Mouse (Mus musculus) adrenal gland, postnatal 14 days (tissue): Measurements from ENCODE around the gene Ccdc167. TPM values are rescaled to one million over a fixed set of nuclear protein-coding genes. Genes with fewer than 3 reads are reported as not detected.
A peak's percentile ranks its signal among the peaks of the same experiment; 100 is the strongest.
"Not testable (repeated sequence)": the region's sequence is repeated elsewhere in the genome, so short reads cannot be mapped to it uniquely, and the experiment has no call there.

Source experiments
- DNase-seq: peaks from one replicate; pipeline ENCODE4 v3.0.0; 2021; ENCODE audit warnings: mixed read lengths
- total RNA-seq: library from RNA; stranded (reverse); gene quantifications from 2 replicates; pipeline ENCODE4 v1.2.3, GENCODE M21; 2021

Ccdc167 gene
- total RNA-seq, 1 experiment from 2014 or later = 12.7 TPM

DNA sequence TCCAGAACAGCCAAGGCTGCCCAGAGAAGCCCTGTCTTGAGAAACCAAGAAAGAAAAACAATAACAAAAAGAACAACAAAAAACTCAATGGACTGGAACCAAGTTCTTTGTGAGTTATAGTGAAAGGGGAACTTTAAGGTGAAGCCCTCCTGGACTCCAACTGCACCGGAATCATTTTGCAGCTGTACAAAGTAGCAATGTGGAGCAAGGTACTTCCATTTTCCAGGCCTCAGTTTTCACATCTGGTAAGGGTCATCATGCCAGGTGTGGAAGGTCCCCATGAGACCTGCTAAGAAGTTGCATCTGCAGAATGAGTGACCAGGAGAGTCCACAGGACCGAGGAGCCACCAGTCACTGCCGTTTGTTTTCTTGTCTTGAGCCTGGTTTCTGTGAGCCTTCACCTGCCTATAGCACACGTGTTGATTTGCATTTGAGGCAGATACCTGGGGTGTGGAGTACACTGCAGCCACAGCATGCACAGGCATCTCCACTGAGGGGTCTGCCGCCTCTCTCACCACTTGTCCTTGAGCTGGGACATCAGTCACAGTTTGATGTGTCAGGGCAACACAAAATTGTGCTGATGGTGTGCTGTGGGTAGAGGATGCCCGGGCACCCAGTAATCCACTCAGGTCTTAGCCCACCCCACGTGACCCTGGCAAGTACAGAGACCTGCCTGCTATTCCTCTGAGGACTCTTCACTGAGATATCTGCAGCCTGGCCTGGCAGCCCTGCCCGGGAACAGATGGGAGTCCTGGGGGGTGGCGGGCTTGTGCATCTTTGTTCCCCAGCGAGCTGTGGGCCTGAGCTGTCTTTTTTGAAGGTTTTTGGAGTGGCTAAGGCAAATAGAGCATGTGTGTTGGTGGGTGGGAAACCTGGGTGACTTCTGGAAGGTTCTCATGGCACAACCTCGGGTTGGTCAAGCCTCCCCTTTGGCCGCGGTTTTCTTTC, 3.1 kb upstream of the Ccdc167 start:
- no peak for DNase-seq

DNA sequence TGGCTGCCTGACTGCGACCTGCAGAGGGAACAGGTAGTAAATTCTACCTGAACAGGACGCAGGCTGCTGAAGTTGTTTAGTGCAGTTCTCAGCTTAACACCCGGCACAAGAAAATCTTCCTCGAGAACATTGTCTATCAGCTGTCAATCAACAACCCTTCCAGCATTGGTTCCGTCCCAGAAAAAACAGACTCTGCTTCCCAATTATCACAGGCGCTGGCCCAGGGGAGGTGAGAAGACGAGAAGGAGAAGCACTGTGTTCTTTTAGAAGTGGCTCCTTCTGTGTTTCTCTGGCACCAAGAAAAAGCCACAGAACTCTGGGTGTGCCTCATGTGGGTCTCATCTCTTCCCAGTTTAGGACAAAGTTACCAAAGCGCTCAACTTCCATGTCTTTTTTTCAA, 1.8 kb upstream of the Ccdc167 start:
- DNase-seq = no peak

DNA sequence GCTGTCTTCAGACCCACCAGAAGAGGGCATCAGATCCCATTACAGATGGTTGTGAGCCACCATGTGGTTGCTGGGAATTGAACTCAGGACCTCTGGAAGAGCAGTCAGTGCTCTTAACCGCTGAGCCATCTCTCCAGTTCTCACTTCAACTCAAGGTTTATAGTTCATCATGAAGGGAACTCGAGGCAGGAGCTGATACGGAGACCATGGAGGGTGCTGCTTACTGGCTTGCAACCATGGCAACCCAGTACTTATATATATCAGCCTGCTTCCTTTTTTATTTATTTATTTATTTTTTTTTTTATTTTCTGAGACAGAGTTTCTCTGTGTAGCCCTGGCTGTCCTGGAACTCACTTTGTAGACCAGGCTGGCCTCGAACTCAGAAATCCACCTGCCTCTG, 3.1 kb downstream of the Ccdc167 start:
- not testable (repeated sequence) for DNase-seq

DNA sequence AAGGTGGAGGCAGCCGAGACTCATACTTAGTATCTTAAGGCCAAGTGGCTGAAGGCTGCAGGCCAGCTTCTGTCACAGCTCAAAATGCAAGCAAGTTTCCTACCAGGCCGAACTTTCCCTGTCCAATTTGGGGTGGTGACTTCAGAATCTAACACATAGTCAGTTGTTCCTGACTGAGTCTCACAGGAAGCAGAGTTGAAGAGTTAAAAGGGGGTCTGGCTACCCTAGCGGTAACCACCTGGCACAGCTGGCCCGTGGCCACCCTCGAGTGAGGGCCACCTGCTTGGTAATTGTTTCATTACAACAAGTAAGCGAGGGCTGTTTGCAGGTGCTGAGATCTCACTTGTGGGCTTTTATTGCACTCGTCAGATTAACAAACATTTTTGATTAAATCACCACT, 4.3 kb downstream of the Ccdc167 start:
- DNase-seq = no peak

DNA sequence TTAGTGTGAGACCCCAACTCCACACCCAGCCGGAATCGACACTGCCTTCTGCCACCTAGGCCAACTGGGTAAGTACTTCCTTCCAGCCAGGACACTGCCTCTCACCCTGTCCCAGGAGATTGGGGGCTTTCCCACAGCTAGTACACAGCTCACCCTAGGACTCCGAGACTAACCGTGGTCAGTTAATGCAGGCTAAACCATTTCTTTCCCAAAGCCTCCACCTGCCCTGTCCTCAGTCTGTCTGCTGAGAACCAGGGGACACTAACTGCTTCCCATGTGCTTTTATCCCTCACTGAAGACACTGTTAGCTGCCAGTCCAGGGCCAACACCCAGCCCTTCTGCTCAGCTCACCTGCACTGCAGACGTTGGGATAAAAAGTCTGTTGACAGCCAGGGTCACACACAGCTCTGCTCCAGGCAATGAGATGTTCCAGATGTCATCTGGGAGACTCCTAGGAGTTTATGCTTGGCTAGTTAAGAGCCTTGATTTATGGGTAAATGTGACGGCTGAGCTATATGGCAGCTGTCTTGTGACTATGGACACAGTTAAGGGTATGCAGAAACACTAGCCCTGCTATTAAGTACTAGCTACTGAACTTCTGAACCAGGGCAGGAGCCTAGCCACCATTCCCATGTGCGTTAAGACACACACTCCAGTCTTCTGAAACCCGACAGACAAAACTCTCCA, 5.0 kb downstream of the Ccdc167 start:
- DNase-seq = no peak

DNA sequence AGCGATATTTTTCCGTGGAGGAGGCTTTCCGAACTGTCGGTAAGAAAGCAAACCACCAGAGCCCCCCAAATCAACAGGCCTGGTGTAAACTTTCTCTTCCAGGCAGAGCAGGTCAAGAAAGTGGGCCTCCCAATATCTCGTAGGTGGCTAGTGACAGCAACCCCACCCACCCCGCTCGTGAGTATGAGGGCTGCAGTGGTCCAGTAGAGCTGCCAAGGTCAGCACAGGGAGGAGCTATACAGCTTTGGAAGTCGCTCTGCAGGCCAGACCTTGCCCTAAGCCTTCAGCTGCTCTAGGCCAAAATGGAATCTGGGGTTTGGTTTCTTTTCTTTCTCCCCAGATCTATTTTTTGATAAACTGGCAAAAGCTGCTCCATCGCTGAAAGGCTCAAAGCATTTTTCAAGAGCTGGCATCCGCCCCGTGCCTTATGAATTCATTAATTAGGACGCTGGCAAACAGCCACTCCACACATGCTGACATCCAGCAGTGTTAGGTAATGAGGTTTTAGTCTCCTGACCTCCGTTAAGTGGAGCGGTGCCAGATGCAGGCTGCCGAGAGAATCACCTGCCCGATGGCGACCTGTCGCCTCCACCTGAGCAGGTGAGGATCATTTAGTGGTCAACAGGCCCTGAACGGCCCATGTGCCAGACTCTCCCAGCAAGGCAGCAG, 5.6 kb downstream of the Ccdc167 start:
- peak; percentile 52 for DNase-seq

DNA sequence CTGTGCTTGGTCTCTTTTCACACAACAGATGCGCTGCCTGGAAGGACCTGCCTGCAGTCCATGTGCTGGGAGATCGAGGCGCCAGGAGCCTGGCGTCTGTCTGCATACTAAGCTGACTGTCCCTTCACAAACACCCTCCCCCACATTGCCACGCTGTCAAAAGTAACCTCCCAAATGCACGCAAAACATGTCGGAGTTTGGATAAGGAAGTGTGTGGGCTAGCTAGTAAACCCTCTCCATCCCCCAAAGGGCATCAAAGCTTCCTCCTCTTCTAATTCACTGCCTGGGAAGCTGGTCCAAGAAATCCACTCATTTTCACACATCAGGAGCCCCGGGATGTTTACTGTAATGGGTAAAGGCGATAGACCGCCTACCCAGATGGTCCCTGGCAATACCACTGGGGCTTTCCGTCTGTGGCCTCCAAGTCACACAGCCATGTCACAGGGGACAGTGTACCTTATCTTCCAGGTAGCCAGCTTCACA, 6.2 kb downstream of the Ccdc167 start:
- DNase-seq = no peak

DNA sequence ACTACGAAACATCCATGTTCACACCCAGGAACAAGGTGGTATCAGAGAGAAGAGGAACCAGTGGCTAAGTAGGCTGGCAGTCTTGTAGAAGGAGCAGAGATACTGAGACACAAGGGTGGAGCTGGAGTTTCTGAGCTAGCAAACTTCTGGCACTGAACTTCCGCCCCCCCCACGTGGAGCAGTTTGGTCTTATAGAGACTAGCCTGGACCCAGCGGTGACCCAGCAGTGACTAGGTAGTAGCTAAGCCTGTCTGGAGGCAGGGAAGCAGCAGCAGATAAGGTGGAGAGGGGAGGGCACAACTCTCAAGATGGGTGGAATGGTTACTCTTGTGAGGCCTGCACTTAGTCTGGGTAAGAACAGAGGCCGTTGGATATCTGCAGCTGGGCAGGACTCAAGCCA, 8.1 kb downstream of the Ccdc167 start:
- DNase-seq = no peak

DNA sequence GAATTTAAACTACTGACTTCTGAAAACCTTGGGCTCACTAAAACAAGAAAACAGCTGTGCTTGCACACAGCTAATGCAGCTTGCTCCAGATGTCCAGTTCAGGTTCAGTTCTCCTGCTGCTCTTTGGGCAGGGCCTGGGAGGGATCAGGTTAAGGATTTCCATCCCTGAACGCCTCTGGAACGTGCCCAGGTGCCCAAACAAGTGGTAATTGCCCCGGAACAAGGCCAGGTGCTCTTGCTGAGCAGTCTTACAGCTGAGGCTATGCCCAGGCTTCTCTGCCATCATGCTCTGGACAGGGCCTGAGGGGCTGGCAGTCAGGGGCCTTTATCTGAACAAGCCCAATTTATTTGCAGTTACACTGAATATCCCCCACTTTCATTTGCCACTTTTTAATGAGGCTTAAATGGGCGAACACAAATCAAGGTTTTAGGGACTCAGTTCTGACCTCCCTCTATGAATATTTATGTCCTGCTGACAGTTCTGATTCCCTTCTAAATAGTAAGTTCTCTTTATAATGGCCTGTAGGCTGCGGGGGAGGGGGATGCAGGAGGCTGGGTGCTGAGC, 9.8 kb downstream of the Ccdc167 start:
- no peak for DNase-seq

DNA sequence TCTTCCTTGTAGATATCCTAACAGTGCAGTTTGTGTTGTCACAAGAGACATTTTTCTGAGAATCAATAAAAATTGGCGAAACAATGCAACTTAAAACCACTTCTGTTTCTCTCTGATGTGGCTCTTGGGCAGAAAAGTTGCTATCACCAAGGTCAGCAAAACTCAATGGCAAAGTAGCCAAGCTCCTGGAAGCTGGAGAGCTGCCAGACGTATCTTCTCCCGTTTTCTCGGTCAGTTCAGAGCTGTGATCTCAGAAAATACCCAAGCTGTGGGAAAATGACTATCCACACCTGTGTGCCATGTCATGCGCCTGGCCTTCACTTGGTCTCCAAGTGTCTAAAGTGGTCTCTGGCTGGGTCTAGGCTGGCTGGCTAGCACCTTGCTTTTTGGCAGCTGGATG, 11.0 kb downstream of the Ccdc167 start:
- DNase-seq = peak; percentile 66

DNA sequence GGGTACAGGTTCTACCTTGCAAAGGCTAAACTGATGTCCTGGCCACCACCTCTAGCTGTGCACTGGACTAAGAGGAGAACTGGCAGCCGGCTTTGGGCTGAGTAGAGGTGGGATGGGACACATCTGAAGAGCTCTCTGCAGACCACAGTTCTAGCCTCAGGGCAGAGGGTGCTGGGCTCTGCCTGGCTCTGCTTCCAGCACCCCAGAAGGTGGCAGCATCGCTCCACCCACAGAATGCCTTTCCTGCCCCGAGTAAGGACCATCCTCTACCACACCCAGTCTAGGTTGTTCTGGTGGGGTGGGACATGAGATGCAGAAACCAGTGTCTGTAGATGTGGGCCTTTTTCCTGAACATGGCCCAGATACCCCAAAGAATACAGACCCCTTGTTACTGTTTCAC, 12.1 kb downstream of the Ccdc167 start:
- DNase-seq = peak; percentile 72

DNA sequence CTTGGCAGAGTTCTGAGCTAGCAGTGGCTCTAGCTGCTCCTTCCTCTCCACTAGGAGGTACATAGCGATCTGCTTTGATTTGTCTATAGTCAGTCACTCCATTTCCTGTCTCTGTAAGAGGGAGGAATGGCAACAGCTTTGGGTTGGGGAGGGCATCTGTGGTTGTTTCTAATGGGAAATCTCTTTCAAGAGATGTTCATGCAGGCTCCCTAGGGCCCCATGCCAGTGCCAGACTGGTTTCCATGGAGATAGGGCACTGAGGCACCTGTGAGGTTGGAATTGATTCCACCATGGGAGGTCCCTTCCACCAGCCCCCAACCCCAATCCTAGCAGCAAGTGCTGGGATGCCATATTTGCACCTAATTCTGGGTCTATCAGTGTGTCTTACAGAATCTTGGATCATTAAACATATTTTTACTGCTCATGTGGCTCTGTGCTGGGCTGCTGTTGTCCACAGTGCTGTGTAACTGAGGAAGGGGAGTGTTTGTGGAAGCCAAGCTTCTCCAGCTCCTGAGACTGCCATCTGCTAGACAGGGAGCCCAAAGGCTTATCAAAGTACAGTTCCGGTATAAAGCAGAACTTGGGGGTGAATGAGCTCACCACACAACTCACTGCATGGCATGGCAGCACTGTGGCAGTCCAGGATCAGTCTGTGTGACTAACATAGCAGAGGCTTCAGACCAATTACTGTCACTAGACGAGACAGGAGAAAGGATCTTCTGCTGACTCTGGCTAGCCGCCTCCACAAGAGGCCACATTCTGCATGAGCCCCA, 13.7 kb downstream of the Ccdc167 start:
- no peak for DNase-seq

DNA sequence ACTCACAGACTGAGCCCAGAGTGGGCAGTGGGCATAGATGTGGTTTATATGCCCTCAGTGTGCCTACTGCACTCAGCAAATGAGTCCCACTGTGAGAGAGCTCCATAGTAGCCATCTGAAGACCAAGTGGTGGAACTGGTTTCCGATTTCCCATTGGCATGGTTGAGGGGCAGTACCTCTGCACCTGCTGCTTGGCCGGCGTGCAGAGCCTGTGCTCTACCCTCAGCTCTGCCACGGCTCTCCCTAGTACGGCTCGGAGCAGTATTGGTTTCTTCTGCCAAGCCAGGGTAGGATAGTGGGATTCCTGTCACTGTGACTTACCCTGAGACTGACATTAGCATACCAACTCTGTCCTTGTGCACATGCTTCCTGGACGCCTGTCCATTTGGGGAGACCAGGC, 16.3 kb downstream of the Ccdc167 start:
- no peak for DNase-seq

DNA sequence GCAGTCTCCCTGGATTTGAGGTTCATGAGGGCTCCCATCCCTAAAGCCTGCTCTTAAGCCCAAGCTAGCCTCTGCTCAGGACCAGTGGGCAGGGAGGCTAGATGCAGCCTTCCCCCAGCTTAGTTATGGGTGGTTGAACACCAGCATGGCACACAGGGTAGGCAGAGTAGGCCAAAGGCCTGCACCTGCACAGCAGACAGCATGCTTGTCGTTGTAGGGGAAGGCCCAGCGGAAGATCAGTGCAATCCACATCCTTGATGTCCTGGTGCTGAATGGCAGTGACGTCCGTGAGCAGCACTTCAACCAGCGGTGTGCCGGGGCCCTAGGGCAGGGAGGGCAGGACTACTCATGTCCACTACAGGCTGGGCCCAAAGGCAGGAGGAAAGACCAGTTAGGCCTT, 18.4 kb downstream of the Ccdc167 start:
- DNase-seq = no peak

DNA sequence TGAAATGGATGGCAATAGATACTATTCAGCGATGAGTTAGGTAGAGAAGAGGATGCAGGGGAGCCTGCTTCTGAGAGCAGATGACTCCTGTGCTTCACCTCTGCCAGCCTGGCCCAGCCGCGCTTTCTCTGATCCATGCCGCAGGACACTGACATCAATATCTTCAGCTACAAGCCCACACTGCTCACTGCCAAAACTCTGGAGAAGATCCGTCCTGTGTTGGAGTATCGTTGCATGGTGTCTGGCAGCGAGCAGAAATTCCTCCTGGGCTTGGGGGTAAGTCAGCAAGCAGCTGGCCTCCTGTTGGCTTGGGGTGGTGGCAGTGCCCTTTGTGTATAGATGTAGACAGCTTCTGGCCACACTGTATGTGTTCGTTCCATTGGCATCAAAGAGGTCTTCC, 19.9 kb downstream of the Ccdc167 start:
- DNase-seq = no peak

DNA sequence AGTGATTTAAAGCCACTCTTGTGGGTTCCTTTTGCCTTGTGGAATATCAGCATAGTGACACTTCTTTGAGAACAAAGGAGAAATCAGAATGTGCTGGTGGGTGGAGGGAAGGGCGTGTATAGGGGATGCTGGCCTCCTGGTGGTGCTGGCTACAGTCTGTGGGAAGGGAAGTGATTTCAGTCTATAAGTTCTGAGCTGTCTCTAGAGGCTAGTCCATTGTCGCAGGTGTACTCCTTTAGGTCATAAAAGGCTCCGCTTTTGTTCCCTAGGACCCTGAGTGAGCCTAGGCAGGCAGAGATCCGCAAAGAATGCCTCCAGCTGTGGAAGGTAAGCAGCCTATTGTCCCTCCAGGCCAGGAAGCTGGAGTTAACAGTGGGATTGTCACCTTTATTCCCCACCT, 22.3 kb downstream of the Ccdc167 start:
- DNase-seq = no peak

DNA sequence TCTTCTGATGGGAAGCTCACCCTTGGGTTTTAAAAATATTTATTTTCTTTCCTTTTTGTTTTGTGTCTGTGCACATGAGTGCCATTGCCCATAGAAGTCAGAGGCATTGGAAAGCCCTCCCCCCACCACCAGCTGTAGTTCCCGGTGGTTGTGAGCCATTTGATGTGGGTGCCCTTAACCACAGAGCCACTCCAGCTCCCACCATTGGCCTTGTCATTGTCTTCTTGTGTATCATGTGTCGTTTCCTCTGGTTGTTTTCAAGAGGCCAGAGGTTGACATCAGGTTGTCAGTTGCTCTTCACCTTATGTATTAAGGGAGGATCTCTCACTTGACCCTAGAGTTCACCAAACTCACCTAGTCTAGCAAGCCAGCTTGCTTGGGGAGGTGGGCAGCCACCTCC, 23.3 kb downstream of the Ccdc167 start:
- no peak for DNase-seq

DNA sequence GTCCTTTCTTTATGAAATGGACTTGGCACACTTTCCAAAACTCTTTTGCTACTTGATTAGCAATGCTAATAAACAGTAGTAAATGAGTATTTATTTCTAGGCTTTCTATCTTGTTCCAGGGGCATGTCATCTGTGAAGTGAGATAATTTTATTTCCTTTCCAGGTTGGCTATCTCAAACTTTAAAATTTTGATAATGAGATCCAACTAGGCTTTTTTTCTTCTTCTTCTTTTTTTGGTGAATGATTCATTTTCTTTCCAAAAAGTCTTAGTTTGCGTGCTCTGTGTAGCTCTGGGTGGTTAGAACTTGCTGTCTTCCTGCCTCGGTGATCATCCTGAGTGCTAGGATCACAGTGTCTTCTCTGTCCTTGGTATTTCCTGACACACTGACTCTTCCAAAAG, 24.0 kb downstream of the Ccdc167 start:
- DNase-seq = no peak

DNA sequence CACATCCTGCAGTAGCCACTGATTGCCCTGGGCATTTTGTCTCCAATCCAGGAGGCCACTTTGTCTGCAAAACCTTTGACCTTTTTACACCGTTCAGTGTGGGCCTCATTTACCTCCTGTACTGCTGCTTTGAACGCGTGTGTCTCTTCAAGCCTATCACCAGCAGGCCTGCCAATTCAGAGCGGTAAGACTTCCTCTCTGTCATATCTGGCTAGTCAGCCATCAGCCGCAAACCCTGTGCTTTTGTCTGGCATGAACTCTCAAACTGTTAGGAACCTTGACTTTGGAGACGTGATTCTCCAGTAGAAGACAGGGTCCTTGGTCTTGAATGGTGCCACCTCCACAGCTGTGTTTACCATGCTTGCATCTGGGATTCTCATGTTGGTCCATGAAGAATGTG, 26.6 kb downstream of the Ccdc167 start:
- no peak for DNase-seq

DNA sequence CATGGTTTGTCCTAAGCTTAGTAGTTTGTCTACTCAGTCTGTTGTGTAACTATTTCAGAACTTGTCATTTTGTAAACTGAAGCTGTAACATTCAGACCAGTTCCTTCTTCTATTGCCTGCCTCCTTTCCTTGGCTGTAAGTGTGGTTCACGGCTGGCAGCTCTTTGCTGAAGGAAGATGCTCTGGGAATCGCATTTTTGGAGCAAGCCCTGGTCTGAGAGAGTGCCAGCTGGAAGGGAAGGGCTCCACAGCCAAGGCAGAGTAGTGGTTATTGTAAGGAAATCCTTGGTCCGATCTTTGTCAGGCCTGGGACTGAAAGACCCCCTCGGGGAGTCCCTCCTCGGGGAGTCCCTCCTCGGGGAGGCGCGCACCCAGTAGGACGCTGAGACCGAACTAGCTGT, 28.2 kb downstream of the Ccdc167 start:
- DNase-seq = no peak

DNA sequence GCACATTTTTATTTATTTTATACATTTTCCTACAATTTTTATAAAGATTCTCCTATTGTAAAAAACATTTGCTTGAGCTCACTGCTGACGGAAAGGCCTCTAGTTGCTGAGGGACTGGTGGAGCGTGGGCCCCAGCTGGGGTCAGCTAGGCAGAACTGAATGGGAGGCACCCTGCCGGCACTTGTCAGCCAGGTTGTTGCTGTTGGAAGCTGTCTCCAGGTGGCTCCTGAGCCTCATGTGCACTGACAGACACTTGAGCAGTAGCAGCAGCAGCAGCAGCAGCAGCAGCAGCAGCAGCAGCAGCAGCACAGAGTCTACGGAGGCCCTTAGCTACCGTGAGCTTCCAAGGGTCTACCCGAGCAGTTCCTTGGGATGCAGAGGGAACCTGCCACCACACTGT, 29.5 kb downstream of the Ccdc167 start:
- no peak for DNase-seq

DNA sequence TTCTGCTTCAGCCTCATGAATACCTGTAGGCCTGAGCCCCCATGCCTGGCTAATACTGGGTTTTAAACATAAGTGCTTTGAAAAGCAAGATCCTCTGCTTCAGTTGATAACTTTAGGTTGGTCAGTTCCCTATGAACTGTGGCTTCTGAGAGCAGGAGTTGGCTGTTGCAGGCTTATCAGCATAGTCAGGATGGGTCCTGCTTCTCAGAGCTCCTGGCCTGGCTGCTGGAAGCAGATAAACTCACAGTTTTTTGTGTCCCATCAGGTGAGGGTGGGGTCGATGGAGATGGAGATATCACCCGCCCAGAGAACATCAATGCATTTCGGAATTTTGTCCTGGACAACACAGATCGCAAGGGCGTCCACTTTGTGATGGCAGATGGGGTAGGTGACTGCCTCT, 30.1 kb downstream of the Ccdc167 start:
- DNase-seq = no peak
